Mouse (Mus musculus): Measurements from ENCODE around the gene Zfp638.

GRCm38 (mm10) chr6:83939492-83939891, 72.6 kb downstream of the Zfp638 start:
- no peak for TF ChIP-seq CTCF (conservative IDR thresholded peaks at IDR 0.05; ENCODE audit: insufficient read depth, insufficient read length, low read depth, low read length)
- no peak for TF ChIP-seq POLR2A (IDR thresholded peaks at IDR 0.05; ENCODE audit: low read depth, low read length)

Data from kidney, adult 2 months (tissue).